Mouse (Mus musculus) gonadal fat pad, adult 2 months (tissue): Measurements from ENCODE around the gene Npy4r. TPM values are rescaled to one million over a fixed set of nuclear protein-coding genes. Genes with fewer than 3 reads are reported as not detected.

Experiments used
- DNase-seq: peaks from one replicate; pipeline ENCODE4 v3.0.0-alpha.2; 2012; ENCODE audit warnings: low read depth
- polyA plus RNA-seq: library from polyadenylated mRNA; depleted of rRNA; stranded (reverse); fragments of >200 nt; gene quantifications from 2 replicates; pipeline ENCODE4 v1.2.3, GENCODE M21; 2012; rRNA removed

Npy4r gene
- polyA plus RNA-seq, 1 experiment, result 0.14 TPM

DNA sequence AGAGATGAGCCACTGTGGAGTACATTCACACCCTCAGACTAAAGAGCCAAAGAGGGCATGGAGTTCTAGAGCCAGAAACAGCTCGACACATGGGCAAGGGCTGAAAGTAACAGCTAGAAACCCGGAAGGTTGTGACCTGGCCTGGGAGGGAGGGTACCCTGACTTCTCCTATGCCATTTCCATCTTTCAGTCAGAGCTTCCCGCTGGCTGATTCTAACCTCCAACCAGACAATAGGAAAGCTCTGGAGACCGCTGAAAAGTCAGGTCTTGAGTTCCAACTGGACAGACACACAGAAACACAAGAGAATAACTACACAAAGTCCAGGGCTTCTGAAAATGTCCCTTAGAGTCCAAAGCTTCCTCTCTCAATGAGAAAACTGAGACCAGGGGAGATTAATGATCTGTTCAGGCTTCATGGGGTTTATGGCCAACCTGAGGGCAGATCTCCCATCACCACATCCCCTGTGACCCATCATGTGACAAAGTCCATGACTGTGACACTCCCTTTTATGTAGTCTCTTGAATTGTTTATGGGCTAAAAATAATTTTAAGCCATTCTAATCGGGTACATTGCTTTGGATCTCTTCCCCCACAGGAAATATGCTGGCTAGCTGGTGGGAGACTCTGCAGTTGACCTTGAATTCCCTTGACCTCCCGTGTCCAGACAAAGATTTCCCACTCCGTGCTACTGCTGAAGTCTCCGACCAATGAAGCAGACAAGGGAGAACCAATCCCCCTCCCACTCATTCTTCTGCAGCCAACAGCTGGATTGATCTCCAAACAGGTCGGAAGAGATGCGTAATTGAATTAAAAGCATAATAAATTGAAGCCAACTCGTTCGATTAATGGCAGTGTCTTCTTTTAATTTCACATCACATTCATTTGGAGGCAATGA is 32.0 kb downstream of the Npy4r start:
- no peak for DNase-seq

- no peak for DNase-seq
Measured at GRCm38 (mm10) chr14:34119046-34119723, 33.1 kb downstream of the Npy4r start.

DNA sequence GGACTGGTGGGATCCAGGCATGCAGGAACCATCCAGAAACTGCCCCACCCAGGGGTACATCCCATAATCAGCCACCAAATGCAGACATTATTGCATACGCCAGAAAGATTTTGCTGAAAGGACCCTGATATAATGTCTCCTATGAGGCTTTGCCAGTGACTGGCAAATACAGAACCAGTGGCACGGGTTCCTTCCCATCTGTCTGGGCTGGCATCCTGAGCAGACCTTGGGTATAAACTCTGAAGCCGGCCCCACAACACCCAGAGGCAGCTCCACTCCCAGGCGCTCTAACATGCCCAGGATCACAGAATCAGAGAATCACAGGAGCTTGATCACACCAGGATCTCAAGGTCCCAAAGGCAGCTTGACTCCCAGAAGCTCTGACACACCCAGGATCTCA is 38.0 kb downstream of the Npy4r start:
- DNase-seq, result no peak

GRCm38 (mm10) chr14:34107594-34107993 is 44.7 kb downstream of the Npy4r start:
- DNase-seq, result no peak

GRCm38 (mm10) chr14:34106389-34107062 is 45.8 kb downstream of the Npy4r start:
- DNase-seq, result no peak

GRCm38 (mm10) chr14:34104892-34105291 is 47.4 kb downstream of the Npy4r start:
- DNase-seq, result no peak

DNA sequence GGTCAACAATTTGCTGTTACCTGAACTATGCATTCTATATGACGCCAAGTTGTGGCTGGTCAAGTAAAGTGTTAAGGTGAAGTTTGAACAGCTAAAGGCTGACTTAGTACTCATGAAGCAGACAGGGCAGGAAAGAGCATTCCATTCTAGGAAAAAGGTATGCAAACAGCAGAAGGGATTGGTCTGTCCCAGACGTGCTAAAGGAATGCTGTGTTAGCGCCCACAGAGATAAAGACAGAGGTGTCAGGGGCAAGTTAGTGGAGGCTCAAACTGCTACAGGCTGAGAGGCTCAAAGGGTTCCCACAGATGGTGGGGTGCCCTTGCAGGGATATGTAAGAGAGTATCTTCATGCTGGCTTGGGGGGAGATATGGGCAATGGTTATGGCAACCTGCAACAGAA is 48.4 kb downstream of the Npy4r start:
- DNase-seq, result no peak

DNA sequence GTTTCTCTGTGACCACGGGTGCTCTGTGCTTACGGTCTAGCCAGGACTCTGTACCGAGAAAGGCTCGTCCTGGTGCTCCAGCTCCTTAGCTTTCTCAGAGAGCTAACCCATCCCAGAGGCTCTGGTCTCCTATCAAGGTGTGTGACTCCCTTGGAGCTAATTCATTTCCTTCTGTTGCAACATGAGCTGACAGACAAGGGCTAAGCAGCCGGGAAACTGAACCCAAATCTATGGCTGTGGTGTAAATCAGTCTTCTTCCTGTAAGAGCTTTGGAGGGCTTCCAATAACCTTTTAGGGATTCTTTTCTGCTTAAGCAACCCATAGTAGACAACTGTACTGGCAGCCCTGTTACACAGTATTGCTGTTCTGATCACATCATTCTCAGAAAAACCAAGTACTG is 49.7 kb downstream of the Npy4r start, which contains the start of gene A630023A22Rik:
Gene A630023A22Rik, minus strand, starts transcription at position 154 of the 400 bp plus-strand sequence.
- no peak for DNase-seq

DNA sequence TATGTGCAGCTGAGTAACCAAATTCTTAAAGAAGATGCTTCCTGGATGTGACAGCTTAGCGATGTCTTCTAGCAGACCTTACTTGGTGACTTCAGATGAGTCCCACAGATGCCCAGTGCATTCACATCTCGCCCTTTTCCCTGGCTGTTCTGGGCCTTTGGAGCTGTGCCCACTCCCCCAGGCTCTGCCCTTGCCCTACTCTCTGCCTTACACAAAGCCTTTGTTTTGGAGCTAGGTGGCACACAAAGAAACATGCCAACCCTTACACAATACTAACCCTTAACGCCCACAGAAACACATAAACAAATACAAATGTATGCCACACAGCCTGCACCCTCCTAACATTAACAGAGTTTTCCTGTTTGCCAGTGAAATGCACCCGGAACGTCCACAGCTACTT is 56.1 kb downstream of the Npy4r start:
- no peak for DNase-seq

Other genes with a start within 250 kb of the Npy4r start
- gene Gdf10, start 228.9 kb downstream of the Npy4r start, polyA plus RNA-seq, result 30.8 and 32.7 TPM in 2 replicates
- gene Gdf2, start 211.4 kb downstream of the Npy4r start, polyA plus RNA-seq, result 0.04 and 0.16 TPM in 2 replicates
- not detected in 2 replicates for gene Rbp3, start 198.5 kb downstream of the Npy4r start, polyA plus RNA-seq
- 0.04 and 0.09 TPM in 2 replicates for gene Zfp488, start 173.7 kb downstream of the Npy4r start, polyA plus RNA-seq
- 0.13 TPM in 1 of 2 replicates, not detected in the other for gene Gm30083, start 137.3 kb downstream of the Npy4r start, polyA plus RNA-seq
- 1.9 and 2.0 TPM in 2 replicates for gene Gm5460, start 135.7 kb downstream of the Npy4r start, polyA plus RNA-seq
- gene Antxrl, start 99.8 kb downstream of the Npy4r start, polyA plus RNA-seq, result 0.38 and 0.94 TPM in 2 replicates
- gene Anxa8, start 66.5 kb downstream of the Npy4r start, polyA plus RNA-seq, result 4.7 and 5.8 TPM in 2 replicates
- gene A630023A22Rik, start 49.7 kb downstream of the Npy4r start, polyA plus RNA-seq, result 0.11 and 0.53 TPM in 2 replicates
- 0.34 and 0.51 TPM in 2 replicates for gene Gprin2, start 49.2 kb upstream of the Npy4r start, polyA plus RNA-seq
- 4.7 and 6.6 TPM in 2 replicates for gene Syt15, start 67.1 kb upstream of the Npy4r start, polyA plus RNA-seq
- 4.9 and 5.9 TPM in 2 replicates for gene Shld2, start 158.0 kb upstream of the Npy4r start, polyA plus RNA-seq
- gene Glud1, start 158.2 kb upstream of the Npy4r start, polyA plus RNA-seq, result 69.3 and 78.9 TPM in 2 replicates
- not detected in 2 replicates for gene Fam25c, start 202.9 kb upstream of the Npy4r start, polyA plus RNA-seq
- 522 and 740 TPM in 2 replicates for gene Sncg, start 222.3 kb upstream of the Npy4r start, polyA plus RNA-seq
- 18.7 and 21.0 TPM in 2 replicates for gene Mmrn2, start 223.0 kb upstream of the Npy4r start, polyA plus RNA-seq